Mouse (Mus musculus) ZHBTc4 (cell line): Measurements from ENCODE around the gene Hist2h2aa1.
A peak's percentile ranks its signal among the peaks of the same experiment; 100 is the strongest.
"Not testable (repeated sequence)": the region's sequence is repeated elsewhere in the genome, so short reads cannot be mapped to it uniquely, and the experiment has no call there.

ENCODE experiments used
- DNase-seq: peaks from one replicate; pipeline ENCODE4 v3.0.0-alpha.2; 2011; ENCODE audit warnings: low read depth, low spot score

The Hist2h2aa1 gene

GRCm38 (mm10) chr3:96277800-96278624 lies 32.7 kb downstream of the Hist2h2aa1 start:
- peak; percentile 98 for DNase-seq

GRCm38 (mm10) chr3:96280660-96281059 lies 35.4 kb downstream of the Hist2h2aa1 start:
- peak; percentile 58 for DNase-seq

DNA sequence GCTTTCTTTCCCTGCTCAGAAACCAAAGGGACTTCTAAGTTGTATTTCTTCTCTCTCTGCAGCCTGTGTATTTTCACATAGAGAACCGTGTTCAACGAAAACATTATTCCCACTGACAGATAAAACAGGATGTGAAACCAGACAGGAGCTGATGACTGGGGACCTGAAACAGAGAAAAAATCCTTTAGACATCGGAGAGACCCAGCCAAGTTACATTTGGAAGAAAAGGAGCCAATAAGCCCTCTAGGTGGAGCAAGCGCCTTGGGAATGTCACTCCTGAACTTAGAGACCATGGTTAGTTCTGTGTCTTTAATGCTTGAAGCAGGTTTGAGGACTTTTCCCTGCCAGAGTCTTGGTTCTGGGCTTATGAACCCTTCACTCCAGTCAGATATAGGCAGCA lies 39.2 kb downstream of the Hist2h2aa1 start:
- peak; percentile 62 for DNase-seq

- peak; percentile 13 for DNase-seq
Measured at GRCm38 (mm10) chr3:96287334-96287733, 42.0 kb downstream of the Hist2h2aa1 start.

GRCm38 (mm10) chr3:96289201-96289600 lies 43.9 kb downstream of the Hist2h2aa1 start:
- DNase-seq, result peak; percentile 84

DNA sequence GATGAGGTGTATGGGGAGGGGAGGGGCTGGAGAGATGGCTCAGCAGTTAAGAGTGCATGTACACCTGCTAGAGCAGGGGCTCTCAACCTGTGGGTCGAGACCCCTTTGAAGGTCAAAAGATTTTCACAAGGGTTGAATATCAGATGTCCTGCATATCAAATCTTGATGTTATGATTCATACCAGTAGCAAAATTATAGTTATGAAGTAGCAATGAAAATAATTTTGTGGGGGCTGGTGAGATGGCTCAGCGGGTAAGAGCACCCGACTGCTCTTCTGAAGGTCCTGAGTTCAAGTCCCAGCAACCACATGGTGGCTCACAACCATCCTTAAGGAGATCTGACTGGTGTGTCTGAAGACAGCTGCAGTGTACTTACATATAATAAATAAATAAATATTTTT lies 45.4 kb downstream of the Hist2h2aa1 start:
- not testable (repeated sequence) for DNase-seq

DNA sequence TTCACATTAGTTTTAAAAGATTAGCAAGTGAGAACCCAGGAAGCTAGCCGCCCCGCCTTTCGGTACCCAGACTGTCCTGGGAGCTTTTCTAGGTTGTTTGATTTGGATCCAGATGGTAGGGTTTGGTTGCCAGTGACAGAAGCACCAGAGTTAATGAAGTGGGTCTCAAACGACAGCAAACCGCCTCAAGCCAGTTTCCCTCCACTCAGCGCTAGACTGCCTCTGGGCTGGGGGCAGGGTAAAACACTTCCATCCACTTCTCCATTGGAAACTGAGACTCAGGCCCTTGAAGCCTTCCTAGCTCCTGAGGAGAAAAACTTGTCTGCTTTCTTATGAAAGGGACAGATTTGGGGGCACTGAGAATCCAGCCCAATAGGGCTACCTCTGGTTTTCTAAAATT lies 47.3 kb downstream of the Hist2h2aa1 start:
- DNase-seq, result peak; percentile 74

DNA sequence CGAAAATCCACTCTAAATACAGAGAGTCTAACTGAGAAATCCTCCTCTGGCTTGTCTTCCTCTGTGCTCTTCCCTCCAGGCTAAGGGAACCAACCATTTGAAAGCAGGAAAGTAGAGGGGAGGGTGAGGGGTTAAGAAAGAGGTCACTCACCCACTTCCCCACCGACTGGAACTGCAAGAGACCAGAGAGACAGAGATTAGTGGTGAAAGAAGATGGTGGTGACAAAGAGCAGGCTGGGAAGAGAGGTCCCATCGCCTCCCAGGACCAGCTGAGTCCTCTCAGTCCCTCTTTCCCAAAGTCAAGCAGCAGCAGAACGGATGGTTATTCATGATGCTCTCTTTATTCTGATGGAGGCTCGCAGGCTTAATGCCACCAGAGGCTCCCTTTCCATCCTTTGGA lies 48.1 kb downstream of the Hist2h2aa1 start:
- DNase-seq, result no peak

DNA sequence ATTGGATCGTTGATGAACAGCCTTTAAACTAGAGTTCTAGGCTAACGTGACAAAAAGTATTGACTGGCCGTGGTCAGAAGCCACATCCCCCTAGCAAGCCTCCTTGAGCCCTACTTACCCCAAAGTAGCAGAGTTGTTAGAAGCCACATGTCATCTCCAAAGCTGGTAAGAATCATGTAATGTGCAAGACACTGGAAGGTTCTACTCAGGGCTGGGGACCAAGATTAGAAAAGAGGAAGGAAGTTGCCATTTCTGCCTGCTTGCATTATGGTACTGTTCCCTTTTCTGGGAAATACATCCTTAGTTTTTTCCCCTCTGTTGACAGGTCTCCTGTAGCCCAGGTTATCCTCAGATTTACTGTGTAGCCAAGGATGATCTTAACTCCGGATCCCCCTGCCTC lies 48.5 kb downstream of the Hist2h2aa1 start, which contains the start of gene Fcgr1:
Fcgr1 (minus strand) TSS at position 183 of the 400 bp plus-strand sequence.
- DNase-seq, result no peak
